Mouse (Mus musculus) thymus, postnatal 0 days (tissue): ENCODE results near the gene Incenp. TPM values are rescaled to one million over a fixed set of nuclear protein-coding genes. Genes with fewer than 3 reads are reported as not detected.
"Not testable (repeated sequence)": the region's sequence is repeated elsewhere in the genome, so short reads cannot be mapped to it uniquely, and the experiment has no call there.

ENCODE experiments used
- DNase-seq: peaks from one replicate; pipeline ENCODE4 v3.0.0-alpha.2; 2015; ENCODE audit warnings: low spot score
- polyA plus RNA-seq: library from polyadenylated mRNA; unstranded; fragments of >200 nt; fragmentation: Nextera tagmentation; extraction: Ambion mirVana; gene quantifications from 2 replicates; pipeline ENCODE4 v1.2.1, GENCODE M21; 2015

The Incenp gene
- polyA plus RNA-seq, 1 experiment from 2014 or later = 134 TPM

DNA sequence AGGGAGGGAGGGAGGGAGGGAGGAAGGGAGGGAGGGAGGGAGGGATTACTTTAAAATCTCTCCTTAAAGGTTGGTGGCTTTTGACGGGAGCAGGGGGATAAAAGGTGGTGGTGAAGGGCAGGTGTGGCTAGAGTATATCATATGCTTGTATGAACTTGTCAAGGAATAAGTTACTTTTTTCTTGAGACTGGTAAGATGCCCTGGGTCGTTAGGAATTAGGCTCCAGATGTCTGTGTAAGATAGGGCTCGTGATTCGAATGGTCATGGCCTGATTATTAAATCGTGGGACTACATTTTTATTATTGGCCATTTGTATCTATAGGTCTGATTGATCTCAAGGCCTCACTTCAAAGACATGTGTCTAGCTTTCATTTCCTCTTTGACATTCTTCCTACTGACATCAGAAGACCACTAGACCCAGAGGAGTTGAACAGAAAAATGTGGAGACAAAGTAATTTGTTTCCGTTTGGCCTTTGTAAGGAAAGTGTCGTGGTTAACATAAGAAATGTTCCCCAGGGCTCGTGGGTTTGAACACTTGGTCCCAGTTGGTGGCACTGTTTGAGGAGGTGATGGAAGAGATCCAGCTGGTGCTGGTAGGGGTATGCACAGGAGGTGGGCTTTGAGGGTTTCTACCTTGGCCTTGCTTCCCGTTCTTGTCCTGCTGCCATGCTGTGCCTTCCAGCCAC is 19.0 kb upstream of the Incenp start:
- no peak for DNase-seq

DNA sequence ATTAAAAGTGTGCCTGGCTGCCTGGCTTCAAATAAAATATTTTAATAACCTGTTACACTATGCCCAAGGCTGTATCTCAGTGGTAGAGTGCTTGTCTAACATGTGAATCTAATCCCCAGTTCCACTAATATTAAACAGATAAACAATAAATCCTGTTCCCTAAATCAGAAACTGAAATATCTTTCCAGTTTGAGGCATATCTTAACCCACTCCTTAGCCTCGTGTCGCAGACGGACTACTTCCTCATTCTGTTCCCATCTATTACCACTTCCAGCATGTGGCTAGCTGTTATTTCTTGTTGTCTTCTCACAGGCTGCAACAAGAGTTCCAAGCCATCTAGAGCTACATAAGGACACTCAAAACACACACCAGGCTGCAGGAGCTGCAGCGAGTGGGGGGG is 18.4 kb upstream of the Incenp start:
- DNase-seq = no peak

GRCm38 (mm10) chr19:9915935-9916334 is 16.6 kb upstream of the Incenp start:
- DNase-seq = peak; percentile 85

DNA sequence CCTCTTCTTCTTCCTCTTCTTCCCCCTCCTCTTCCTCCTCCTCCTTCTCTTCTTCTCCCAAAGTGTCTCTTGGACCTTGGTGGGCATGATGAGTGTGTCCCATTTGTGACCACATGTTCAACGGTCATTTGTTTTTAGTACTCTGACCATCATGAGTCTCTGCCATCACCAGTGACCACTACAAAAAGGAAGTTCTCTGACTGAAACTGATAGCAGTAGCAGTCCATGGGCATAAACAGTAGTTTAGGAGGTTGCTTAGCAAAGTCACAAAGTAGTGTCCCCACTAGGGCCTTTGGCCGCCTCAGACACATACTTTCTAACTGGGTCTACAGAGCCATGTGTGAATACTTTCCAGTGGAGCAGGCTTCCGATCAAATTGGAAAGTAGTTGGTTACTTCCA is 15.0 kb upstream of the Incenp start:
- DNase-seq = no peak

DNA sequence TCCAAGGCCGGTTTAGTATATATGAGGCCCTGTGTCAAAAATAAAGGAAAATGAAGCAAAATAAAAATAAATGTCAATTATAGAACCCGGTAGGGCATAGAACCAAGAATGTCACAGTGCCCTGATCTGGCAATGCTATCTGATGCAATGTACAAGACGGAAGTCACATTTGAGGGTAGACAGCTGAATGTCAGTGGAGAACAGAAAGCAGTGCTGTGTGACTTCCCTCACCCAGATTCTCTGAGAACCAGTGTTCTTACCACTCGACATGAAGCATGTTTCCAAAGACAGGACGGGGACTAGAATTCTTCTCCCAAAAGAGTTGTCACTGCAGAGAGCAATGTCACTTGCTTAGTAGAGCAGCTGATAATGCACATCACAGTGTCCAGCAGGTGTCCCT is 14.4 kb upstream of the Incenp start:
- no peak for DNase-seq

- DNase-seq = peak; percentile 86
Observed at GRCm38 (mm10) chr19:9911314-9911754, 12.0 kb upstream of the Incenp start.

DNA sequence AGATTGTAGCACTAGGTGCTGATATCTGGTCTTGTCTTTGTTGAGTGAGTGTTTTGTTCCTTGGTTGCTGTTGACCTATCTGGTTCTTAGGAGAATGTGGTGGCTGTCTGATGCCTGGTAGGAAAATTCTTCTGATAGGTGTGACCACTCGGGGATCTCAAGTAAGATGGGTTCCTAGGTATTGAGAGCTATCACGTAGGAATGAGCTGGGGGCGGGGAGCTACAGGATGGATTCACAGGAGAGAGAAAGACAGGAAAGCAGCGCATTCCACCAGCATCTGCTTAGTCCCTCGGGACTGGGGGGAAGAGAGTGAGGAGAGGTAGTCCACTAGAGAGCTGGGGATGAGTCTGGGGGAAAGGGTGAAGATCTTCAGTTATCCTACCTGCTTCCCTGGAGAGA is 10.0 kb upstream of the Incenp start:
- DNase-seq = no peak

DNA sequence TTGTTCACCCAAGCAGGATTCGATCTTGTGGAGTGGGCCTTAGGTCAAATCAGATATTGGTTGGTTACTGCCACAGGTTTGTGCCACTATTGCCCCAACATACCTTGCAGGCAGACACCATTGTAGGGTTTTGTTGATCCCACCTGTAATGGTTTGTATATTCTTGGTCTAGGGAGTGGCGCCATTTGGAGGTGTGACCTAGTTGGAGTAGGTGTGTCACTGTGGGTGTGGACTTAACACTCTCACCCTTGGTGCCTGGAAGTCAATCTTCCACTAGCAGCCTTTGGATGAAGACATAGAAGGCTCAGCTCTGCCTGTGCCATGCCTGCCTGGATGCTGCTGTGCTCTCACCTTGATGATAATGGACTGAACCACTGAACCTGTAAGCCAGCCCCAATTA is 1.3 kb upstream of the Incenp start:
- DNase-seq = not testable (repeated sequence)

GRCm38 (mm10) chr19:9899780-9900146 is 412 bp upstream of the Incenp start:
- no peak for DNase-seq

- DNase-seq = peak; percentile 31
Observed at GRCm38 (mm10) chr19:9898339-9899066, 848 bp downstream of the Incenp start.

- DNase-seq = no peak
Observed at GRCm38 (mm10) chr19:9896067-9896466, 3.3 kb downstream of the Incenp start.

GRCm38 (mm10) chr19:9886771-9887170 is 12.6 kb downstream of the Incenp start:
- DNase-seq = no peak

GRCm38 (mm10) chr19:9886348-9886747 is 13.0 kb downstream of the Incenp start:
- DNase-seq = no peak

DNA sequence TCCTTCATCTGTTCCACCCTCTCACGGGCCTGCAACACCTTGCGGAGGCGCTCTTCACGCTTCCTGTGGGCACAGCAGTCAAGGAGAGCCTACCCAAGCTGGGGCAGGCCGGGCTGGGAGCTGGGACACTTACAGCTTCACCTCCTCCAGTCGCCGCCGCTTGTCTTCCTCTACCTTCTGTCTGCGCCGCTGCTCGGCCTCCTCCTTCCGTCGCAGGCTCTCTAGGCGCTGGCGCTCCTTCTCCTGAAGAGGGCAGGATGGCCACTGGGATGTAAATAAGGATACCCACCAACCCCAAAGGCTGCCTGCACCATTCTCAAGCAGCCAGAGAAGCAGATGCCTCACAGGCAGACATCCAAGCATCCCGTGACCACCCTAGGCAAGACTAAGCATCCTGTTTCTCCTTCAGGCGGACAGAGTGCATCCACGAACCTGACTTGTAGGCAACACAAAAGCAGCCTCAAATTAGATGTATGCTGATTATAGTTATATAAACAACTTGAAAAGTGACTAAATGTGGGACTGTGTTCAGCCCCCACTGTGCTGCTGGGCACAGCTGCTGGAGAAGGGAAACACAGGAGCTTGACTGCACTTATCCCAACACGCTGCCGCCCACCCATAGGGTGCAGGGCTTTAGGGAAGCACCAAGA is 21.0 kb downstream of the Incenp start:
- no peak for DNase-seq

- no peak for DNase-seq
Observed at GRCm38 (mm10) chr19:9865466-9865865, 33.9 kb downstream of the Incenp start.

DNA sequence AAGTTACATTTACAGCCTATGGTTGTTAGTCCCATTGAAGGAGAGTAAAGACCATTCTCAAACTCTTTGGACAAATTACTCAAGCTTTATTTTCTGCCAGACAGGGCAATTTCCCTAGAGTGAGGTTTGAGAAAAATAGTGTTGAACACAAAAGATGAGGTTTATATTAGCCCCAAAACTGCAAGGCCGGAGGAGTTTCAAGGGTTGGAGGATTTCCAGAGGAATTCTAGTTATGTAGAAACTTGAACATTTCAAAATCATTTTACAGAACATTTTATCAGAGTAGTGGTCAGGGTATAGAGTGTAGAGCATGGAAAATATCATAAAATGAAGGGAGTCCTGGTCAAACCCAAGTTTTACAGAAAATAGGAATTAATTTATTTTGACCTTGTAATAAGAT is 34.5 kb downstream of the Incenp start:
- no peak for DNase-seq

DNA sequence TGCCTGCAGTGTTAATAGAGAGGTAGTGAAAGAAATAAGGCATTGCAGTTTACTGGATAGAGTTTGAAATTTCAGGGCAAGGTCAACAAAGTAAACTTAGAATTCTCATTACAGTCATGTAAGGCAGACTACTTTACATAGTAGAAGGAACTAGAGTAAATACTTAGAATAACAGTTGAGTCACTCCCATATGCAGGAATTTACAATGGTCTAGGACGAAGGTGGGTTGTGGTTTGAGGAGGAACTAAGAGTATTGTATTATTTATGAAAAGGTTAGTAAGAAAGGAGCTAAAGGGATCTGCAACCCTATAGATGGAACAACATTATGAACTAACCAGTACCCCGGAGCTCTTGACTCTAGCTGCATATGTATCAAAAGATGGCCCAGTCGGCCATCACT is 38.5 kb downstream of the Incenp start:
- DNase-seq = not testable (repeated sequence)

DNA sequence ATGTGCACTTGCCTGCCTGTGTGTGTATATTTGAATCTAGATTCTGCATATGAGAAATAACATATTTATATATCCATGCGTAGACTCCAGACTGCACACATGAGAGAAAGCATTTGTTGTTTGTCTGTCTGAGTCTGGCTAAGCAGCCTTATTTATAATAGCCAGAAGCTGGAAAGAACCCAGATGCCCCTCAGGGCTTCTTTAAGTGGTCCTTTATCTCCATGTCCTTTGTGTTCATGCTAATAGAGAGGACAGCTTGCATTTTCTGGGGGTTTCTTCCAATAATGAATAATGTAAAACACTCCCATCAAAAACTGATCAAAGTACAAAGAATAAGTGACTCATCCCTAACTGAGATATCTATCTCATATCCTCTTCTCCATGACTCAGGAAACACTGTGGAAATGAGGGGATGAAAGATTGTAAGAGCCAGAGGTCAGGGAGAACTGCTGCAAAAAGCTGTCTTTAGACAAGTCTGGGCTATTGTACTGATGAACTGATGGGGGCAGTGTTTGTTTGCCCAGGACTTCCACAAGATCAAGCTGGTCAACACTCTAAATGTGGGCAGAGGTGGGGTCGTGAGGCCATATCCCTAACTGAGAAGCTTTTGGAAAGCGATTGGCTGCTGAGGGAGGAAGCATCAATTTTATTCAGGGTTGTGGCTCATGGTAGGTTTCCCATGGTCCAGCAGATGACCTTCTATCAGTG is 49.8 kb downstream of the Incenp start:
- DNase-seq = not testable (repeated sequence)

DNA sequence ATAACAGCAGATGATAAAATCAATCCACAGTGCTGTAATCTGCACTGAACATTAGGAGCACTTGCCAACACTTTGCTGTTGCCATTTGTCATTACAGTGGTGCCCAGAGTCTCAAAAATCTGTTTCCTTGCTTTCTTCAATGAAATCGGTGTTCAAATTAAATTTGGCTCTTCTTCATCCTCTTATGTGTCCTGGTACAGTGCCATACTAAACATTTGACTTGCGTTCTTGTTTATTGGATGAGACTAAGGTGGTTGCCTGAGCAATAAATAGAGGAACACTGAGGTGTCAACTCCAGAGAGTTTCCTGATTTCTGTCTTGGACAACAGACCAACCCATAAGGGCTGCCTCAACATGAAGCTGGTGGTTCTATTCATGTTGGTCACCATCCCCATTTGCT is 52.1 kb downstream of the Incenp start, which contains the start of gene Scgb2a2:
Scgb2a2 (plus strand) TSS at position 301 of the 400 bp plus-strand sequence.
- DNase-seq = no peak

- DNase-seq = no peak
Observed at GRCm38 (mm10) chr19:9837341-9837715, 62.0 kb downstream of the Incenp start.

GRCm38 (mm10) chr19:9836581-9837340 is 62.6 kb downstream of the Incenp start:
- peak; percentile 39 for DNase-seq
